Mouse (Mus musculus): Measurements from ENCODE around the gene Tmc4. TPM values are rescaled to one million over a fixed set of nuclear protein-coding genes. Genes with fewer than 3 reads are reported as not detected.
A peak's percentile ranks its signal among the peaks of the same experiment; 100 is the strongest.

Tmc4 gene
- polyA plus RNA-seq, 1 experiment from 2014 or later: 5.7 TPM

- Histone ChIP-seq H3K36me3 (ENCODE audit: control insufficient read depth, insufficient read depth, low read length) (peaks cover 16% of the 10 kb centered on the region), H3K4me2 (no peak overlapping the region), H3K9ac (ENCODE audit: low read depth, low read length) (no peak overlapping the region), H3K4me3 (ENCODE audit: low read depth, low read length) (no peak overlapping the region), H3K4me1 (ENCODE audit: control insufficient read depth, insufficient read depth, low read length) (no peaks in the 10 kb centered on the region), H3K27me3 (ENCODE audit: control insufficient read depth, insufficient read depth, low read length) (no peaks in the 10 kb centered on the region), H3K27ac (ENCODE audit: low read depth, low read length) (no peak overlapping the region), H3K9me3 (replicated peaks; ENCODE audit: control insufficient read depth, low read length) (no peaks in the 10 kb centered on the region)
- 85% methylated on average over 10 of the region's 10 CpGs for WGBS (ENCODE audit: insufficient replicate concordance)
- ATAC-seq (replicated peaks; ENCODE audit: insufficient number of reproducible peaks, low FRiP score, low TSS enrichment): no peak
Measured at GRCm38 (mm10) chr7:3683908-3684550, 6.7 kb upstream of the Tmc4 start.

GRCm38 (mm10) chr7:3676371-3676770 lies 982 bp downstream of the Tmc4 start:
- Histone ChIP-seq H3K9ac (ENCODE audit: low read depth, low read length) (no peak overlapping the region), H3K27me3 (ENCODE audit: control insufficient read depth, insufficient read depth, low read length) (no peaks in the 10 kb centered on the region), H3K4me1 (ENCODE audit: control insufficient read depth, insufficient read depth, low read length) (no peaks in the 10 kb centered on the region), H3K36me3 (ENCODE audit: control insufficient read depth, insufficient read depth, low read length) (peaks cover 2% of the 10 kb centered on the region; the same call in 1 of the 2 replicates), H3K27ac (ENCODE audit: low read depth, low read length) (no peak overlapping the region), H3K9me3 (replicated peaks; ENCODE audit: control insufficient read depth, low read length) (no peaks in the 10 kb centered on the region), H3K4me3 (ENCODE audit: low read depth, low read length) (no peak overlapping the region), H3K4me2 (no peak overlapping the region)
- ATAC-seq (replicated peaks; ENCODE audit: insufficient number of reproducible peaks, low FRiP score, low TSS enrichment): no peak
- 78% methylated on average over 10 of the region's 12 CpGs for WGBS (ENCODE audit: insufficient replicate concordance)

- no peak overlapping the region for H3K27ac ChIP-seq (ENCODE audit: low read depth, low read length)
- no peaks in the 10 kb centered on the region for H3K9me3 ChIP-seq (replicated peaks; ENCODE audit: control insufficient read depth, low read length)
- H3K27me3 ChIP-seq (ENCODE audit: control insufficient read depth, insufficient read depth, low read length): no peaks in the 10 kb centered on the region
- 79% methylated on average over 3 of the region's 3 CpGs for WGBS (ENCODE audit: insufficient replicate concordance)
- H3K4me3 ChIP-seq (ENCODE audit: low read depth, low read length): no peak overlapping the region
- no peaks in the 10 kb centered on the region for H3K4me1 ChIP-seq (ENCODE audit: control insufficient read depth, insufficient read depth, low read length)
- H3K36me3 ChIP-seq (ENCODE audit: control insufficient read depth, insufficient read depth, low read length): peaks cover 2% of the 10 kb centered on the region; the same call in 1 of the 2 replicates
- ATAC-seq (replicated peaks; ENCODE audit: insufficient number of reproducible peaks, low FRiP score, low TSS enrichment): no peak
- H3K9ac ChIP-seq (ENCODE audit: low read depth, low read length): no peak overlapping the region
- no peak overlapping the region for H3K4me2 ChIP-seq
Measured at GRCm38 (mm10) chr7:3675228-3675548, 2.2 kb downstream of the Tmc4 start.

GRCm38 (mm10) chr7:3674507-3675227 lies 2.7 kb downstream of the Tmc4 start:
- H3K27ac ChIP-seq (ENCODE audit: low read depth, low read length): no peak overlapping the region
- H3K4me2 ChIP-seq: no peak overlapping the region
- no peaks in the 10 kb centered on the region for H3K9me3 ChIP-seq (replicated peaks; ENCODE audit: control insufficient read depth, low read length)
- peak; percentile 64; the same call in 1 of the 2 replicates for ATAC-seq (replicated peaks; ENCODE audit: insufficient number of reproducible peaks, low FRiP score, low TSS enrichment)
- no peaks in the 10 kb centered on the region for H3K27me3 ChIP-seq (ENCODE audit: control insufficient read depth, insufficient read depth, low read length)
- H3K4me3 ChIP-seq (ENCODE audit: low read depth, low read length): no peak overlapping the region
- H3K36me3 ChIP-seq (ENCODE audit: control insufficient read depth, insufficient read depth, low read length): peaks cover 2% of the 10 kb centered on the region; the same call in 1 of the 2 replicates
- WGBS (ENCODE audit: insufficient replicate concordance): 67% methylated on average over 10 of the region's 10 CpGs
- no peak overlapping the region for H3K9ac ChIP-seq (ENCODE audit: low read depth, low read length)
- H3K4me1 ChIP-seq (ENCODE audit: control insufficient read depth, insufficient read depth, low read length): no peaks in the 10 kb centered on the region

- H3K9ac ChIP-seq (ENCODE audit: low read depth, low read length): peak overlapping the region; percentile 59; the same call in 1 of the 2 replicates
- H3K4me2 ChIP-seq: peak overlapping the region; percentile 53
- WGBS (ENCODE audit: insufficient replicate concordance): 8% methylated on average over 14 of the region's 14 CpGs
- H3K4me3 ChIP-seq (ENCODE audit: low read depth, low read length): peak overlapping the region; percentile 29
- peaks cover 20% of the 10 kb centered on the region for H3K4me1 ChIP-seq (ENCODE audit: control insufficient read depth, insufficient read depth, low read length)
- no peak for ATAC-seq (replicated peaks; ENCODE audit: insufficient number of reproducible peaks, low FRiP score, low TSS enrichment)
- peak overlapping the region; percentile 41; the same call in 1 of the 2 replicates for H3K27ac ChIP-seq (ENCODE audit: low read depth, low read length)
- no peaks in the 10 kb centered on the region for H3K27me3 ChIP-seq (ENCODE audit: control insufficient read depth, insufficient read depth, low read length)
- H3K9me3 ChIP-seq (replicated peaks; ENCODE audit: control insufficient read depth, low read length): no peaks in the 10 kb centered on the region
- peaks cover 5% of the 10 kb centered on the region for H3K36me3 ChIP-seq (ENCODE audit: control insufficient read depth, insufficient read depth, low read length)
Measured at GRCm38 (mm10) chr7:3666921-3667391, 10.4 kb downstream of the Tmc4 start.

DNA sequence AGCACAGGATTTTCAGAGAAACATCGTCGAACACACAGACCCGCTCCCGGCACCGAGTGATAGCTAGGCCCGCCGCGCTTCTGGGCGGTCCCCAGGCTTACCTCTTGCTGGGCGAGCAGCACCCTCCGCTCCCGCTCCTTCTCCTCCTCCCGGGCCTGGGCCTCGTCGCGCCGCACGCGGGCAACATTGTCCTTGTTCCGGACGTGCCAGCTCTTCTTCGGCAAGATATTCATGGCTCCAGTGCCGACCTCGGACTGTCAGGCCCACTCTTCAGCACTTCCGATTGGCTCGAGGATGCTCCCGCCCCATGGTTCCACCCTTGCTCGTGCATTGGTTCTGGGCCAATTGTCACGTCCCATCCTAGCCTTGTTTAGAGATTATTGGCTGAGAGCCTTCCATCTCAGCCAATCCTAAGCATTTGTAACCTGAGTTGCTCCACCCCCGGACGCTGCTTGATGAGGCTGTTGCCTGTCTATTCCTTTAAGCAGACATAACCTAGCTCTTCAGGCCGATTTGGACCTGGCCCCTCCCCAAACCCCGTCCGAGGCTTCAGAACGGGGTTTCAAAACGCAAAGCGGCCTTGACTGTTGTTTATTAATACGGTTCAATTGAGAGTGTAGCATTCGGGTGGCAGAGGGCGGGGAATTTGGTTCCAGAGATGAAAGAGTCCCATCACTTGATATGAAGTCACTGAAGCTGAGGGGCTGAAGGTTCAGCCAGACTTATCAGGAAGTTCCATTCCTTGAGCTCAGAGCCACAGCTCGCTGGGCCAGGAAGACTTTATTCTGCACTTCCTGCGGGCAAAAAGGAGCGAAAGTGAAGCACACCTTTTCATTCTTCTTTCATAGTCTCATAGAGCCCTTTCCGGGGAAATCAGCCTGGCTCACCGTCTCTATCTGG lies 11.9 kb downstream of the Tmc4 start, which contains the start of gene Leng1:
Gene Leng1 (minus strand): TSS at position 626 of the 900 bp plus-strand sequence.
- peak within 1 kb of the TSS; percentile 93 for H3K9ac ChIP-seq (ENCODE audit: low read depth, low read length)
- WGBS (ENCODE audit: insufficient replicate concordance): 3% methylated on average over 45 of the region's 45 CpGs
- H3K27me3 ChIP-seq (ENCODE audit: control insufficient read depth, insufficient read depth, low read length): no peaks in the 10 kb centered on the region
- H3K4me3 ChIP-seq (ENCODE audit: low read depth, low read length): peak within 1 kb of the TSS; percentile 76
- ATAC-seq (replicated peaks; ENCODE audit: insufficient number of reproducible peaks, low FRiP score, low TSS enrichment): peak; percentile 98
- H3K9me3 ChIP-seq (replicated peaks; ENCODE audit: control insufficient read depth, low read length): no peaks in the 10 kb centered on the region
- peak within 1 kb of the TSS; percentile 61 for H3K4me2 ChIP-seq
- H3K36me3 ChIP-seq (ENCODE audit: control insufficient read depth, insufficient read depth, low read length): peaks cover 14% of the 10 kb centered on the region
- peaks cover 20% of the 10 kb centered on the region for H3K4me1 ChIP-seq (ENCODE audit: control insufficient read depth, insufficient read depth, low read length)
- H3K27ac ChIP-seq (ENCODE audit: low read depth, low read length): peak within 1 kb of the TSS; percentile 91

- ATAC-seq (replicated peaks; ENCODE audit: insufficient number of reproducible peaks, low FRiP score, low TSS enrichment): peak; percentile 29; the same call in 1 of the 2 replicates
- peak overlapping the region; percentile 91 for H3K27ac ChIP-seq (ENCODE audit: low read depth, low read length)
Measured at GRCm38 (mm10) chr7:3664524-3665214, 12.7 kb downstream of the Tmc4 start.

GRCm38 (mm10) chr7:3658578-3658977 lies 18.8 kb downstream of the Tmc4 start:
- no peak overlapping the region for H3K27ac ChIP-seq (ENCODE audit: low read depth, low read length)
- no peak overlapping the region for H3K4me2 ChIP-seq
- H3K27me3 ChIP-seq (ENCODE audit: control insufficient read depth, insufficient read depth, low read length): no peaks in the 10 kb centered on the region
- ATAC-seq (replicated peaks; ENCODE audit: insufficient number of reproducible peaks, low FRiP score, low TSS enrichment): no peak
- H3K36me3 ChIP-seq (ENCODE audit: control insufficient read depth, insufficient read depth, low read length): peaks cover 63% of the 10 kb centered on the region
- 95% methylated on average over 14 of the region's 14 CpGs for WGBS (ENCODE audit: insufficient replicate concordance)
- no peak overlapping the region for H3K9ac ChIP-seq (ENCODE audit: low read depth, low read length)
- H3K4me1 ChIP-seq (ENCODE audit: control insufficient read depth, insufficient read depth, low read length): peaks cover 5% of the 10 kb centered on the region; the same call in 1 of the 2 replicates
- H3K9me3 ChIP-seq (replicated peaks; ENCODE audit: control insufficient read depth, low read length): no peaks in the 10 kb centered on the region
- no peak overlapping the region for H3K4me3 ChIP-seq (ENCODE audit: low read depth, low read length)

More at GRCm38 (mm10) chr7:3664524-3665214, 12.7 kb downstream of the Tmc4 start:
- Histone ChIP-seq H3K27me3 (ENCODE audit: control insufficient read depth, insufficient read depth, low read length) (no peaks in the 10 kb centered on the region), H3K4me2 (peak overlapping the region; percentile 61), H3K36me3 (ENCODE audit: control insufficient read depth, insufficient read depth, low read length) (peaks cover 21% of the 10 kb centered on the region), H3K9me3 (replicated peaks; ENCODE audit: control insufficient read depth, low read length) (no peaks in the 10 kb centered on the region), H3K9ac (ENCODE audit: low read depth, low read length) (peak overlapping the region; percentile 93), H3K4me3 (ENCODE audit: low read depth, low read length) (peak overlapping the region; percentile 76), H3K4me1 (ENCODE audit: control insufficient read depth, insufficient read depth, low read length) (peaks cover 20% of the 10 kb centered on the region)
- 29% methylated on average over 15 of the region's 15 CpGs for WGBS (ENCODE audit: insufficient replicate concordance)

All from heart, embryonic 11.5 days (tissue).